ENCODE assay signal across 28 mouse cellular contexts in the genomic region with DNA sequence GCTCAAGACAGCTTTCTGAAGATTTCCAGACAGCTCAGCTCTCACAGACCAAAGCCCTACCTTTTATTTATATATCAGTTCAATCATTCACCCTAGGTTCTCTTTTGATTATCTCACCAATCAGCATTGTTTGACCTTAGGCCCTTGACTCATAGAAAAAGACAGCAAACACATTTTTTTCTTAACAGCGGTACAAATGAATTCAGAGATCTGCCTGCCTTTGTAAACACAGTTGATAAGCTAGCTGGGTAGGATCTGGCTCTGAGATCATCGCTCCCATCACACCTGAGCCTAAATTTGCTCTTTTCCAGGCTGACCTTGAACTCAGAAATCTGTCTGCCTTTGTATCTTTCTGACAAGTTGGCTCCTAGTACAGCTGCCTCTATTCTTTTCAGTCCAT.
"Had no signal": no experiment of that assay in that cellular context is flagged by ENCODE, and none has a peak within 500 bp of the region (broad histone marks: within the 10 kb centered on the region; RNA-seq: fewer than 3 reads in every experiment).

No protein-coding gene starts in this region.

- H3K4me3 ChIP-seq: embryonic facial prominence, embryonic 10.5 days; embryonic facial prominence, embryonic 12.5 days; embryonic facial prominence, embryonic 13.5 days; embryonic facial prominence, embryonic 15.5 days; erythroblast, embryonic 14.5 days; forebrain, embryonic 10.5 days; forebrain, embryonic 12.5 days; forebrain, embryonic 13.5 days; forebrain, embryonic 15.5 days; gastrocnemius, adult 2 months; heart, adult 2 months had no signal

- DNase-seq: cerebellum, adult 2 months; cerebellum, adult 8-10 months; cerebellum, adult 9-10 months; cerebellum, adult 9-11 months; cerebellum, postnatal 10 days; cerebellum, postnatal 14 days; cerebellum, postnatal 25 days; cerebellum, postnatal 36 days; embryo, embryonic 11 days; forebrain, postnatal 0 days; gastrocnemius, adult 2 months; gastrocnemius, postnatal 10 days; gastrocnemius, postnatal 14 days; gastrocnemius, postnatal 25 days; gastrocnemius, postnatal 36 days; heart, adult 18-20 months; heart, adult 2 months had no signal

- H3K4me2 ChIP-seq: embryonic facial prominence, embryonic 12.5 days; embryonic facial prominence, embryonic 13.5 days; embryonic facial prominence, embryonic 15.5 days; forebrain, embryonic 12.5 days; forebrain, embryonic 13.5 days; forebrain, embryonic 15.5 days had no signal

- H3K27me3 ChIP-seq: embryonic facial prominence, embryonic 12.5 days; embryonic facial prominence, embryonic 13.5 days; embryonic facial prominence, embryonic 15.5 days; forebrain, embryonic 12.5 days; forebrain, embryonic 13.5 days; forebrain, embryonic 15.5 days had no signal

- H3K9ac ChIP-seq: embryonic facial prominence, embryonic 12.5 days; embryonic facial prominence, embryonic 13.5 days; embryonic facial prominence, embryonic 15.5 days; forebrain, embryonic 12.5 days; forebrain, embryonic 13.5 days; forebrain, embryonic 15.5 days; forebrain, postnatal 0 days had no signal

- H3K9me3 ChIP-seq: embryonic facial prominence, embryonic 12.5 days; embryonic facial prominence, embryonic 13.5 days; embryonic facial prominence, embryonic 15.5 days; forebrain, embryonic 10.5 days; forebrain, embryonic 12.5 days; forebrain, embryonic 13.5 days; forebrain, embryonic 15.5 days had no signal

- H3K27ac ChIP-seq: embryonic facial prominence, embryonic 10.5 days; embryonic facial prominence, embryonic 12.5 days; embryonic facial prominence, embryonic 13.5 days; embryonic facial prominence, embryonic 15.5 days; forebrain, embryonic 10.5 days; forebrain, embryonic 12.5 days; forebrain, embryonic 13.5 days; forebrain, embryonic 15.5 days; gastrocnemius, adult 2 months; heart, adult 2 months had no signal

- ATAC-seq: forebrain, embryonic 13.5 days; forebrain, embryonic 14.5 days; forebrain, embryonic 15.5 days; forebrain, embryonic 16.5 days; forebrain, postnatal 0 days had no signal

- H3K4me1 ChIP-seq: embryonic facial prominence, embryonic 10.5 days; embryonic facial prominence, embryonic 12.5 days; embryonic facial prominence, embryonic 13.5 days; embryonic facial prominence, embryonic 15.5 days; forebrain, embryonic 10.5 days; forebrain, embryonic 12.5 days; forebrain, embryonic 13.5 days; forebrain, embryonic 15.5 days had no signal

- H3K36me3 ChIP-seq: embryonic facial prominence, embryonic 10.5 days; embryonic facial prominence, embryonic 12.5 days; embryonic facial prominence, embryonic 13.5 days; embryonic facial prominence, embryonic 15.5 days; forebrain, embryonic 10.5 days; forebrain, embryonic 12.5 days; forebrain, embryonic 15.5 days had no signal
